Comparison of ENCODE assay signal across 23 mouse cellular contexts in genomic region chr6:3494285-3494684, GRCm38 (mm10). TPM values are rescaled to one million over a fixed set of nuclear protein-coding genes. Genes with fewer than 3 reads are reported as not detected.
DNase-seq lines count a peak whose midpoint lies in the region; ATAC-seq and TF ChIP-seq lines count a peak whose summit lies in the region.
"Had no signal": no experiment of that assay in that cellular context is flagged by ENCODE, and none has a peak within 500 bp of the region (broad histone marks: within the 10 kb centered on the region; RNA-seq: fewer than 3 reads in every experiment).

No protein-coding gene starts in this region.

- H3K27ac ChIP-seq in CH12.LX (ENCODE audit: insufficient read depth, low read depth): no peak overlapping the region
- no peak overlapping the region for H3K27ac ChIP-seq in lung, postnatal 0 days (ENCODE audit: low read length)
- no peak overlapping the region for H3K27ac ChIP-seq in forebrain, embryonic 16.5 days (ENCODE audit: low read length)
- H3K27ac ChIP-seq: embryonic facial prominence, embryonic 10.5 days; embryonic facial prominence, embryonic 12.5 days; forebrain, embryonic 13.5 days; forebrain, embryonic 15.5 days had no signal

- intact Hi-C loops in heart, postnatal 36 days (cut with DNase I): no loop called here

- no peak for ATAC-seq in lung, postnatal 0 days
- no peak for ATAC-seq in forebrain, embryonic 16.5 days
- ATAC-seq: CD4-positive, CD25-positive, alpha-beta regulatory T cell, adult 4 months; forebrain, embryonic 13.5 days; forebrain, embryonic 15.5 days had no signal

- no peaks in the 10 kb centered on the region for H3K79me2 ChIP-seq in CH12.LX (replicated peaks; ENCODE audit: control insufficient read depth, extremely low read depth, insufficient read depth, poor library complexity, severe bottlenecking)

- no peaks in the 10 kb centered on the region for H3K9me3 ChIP-seq in CH12.LX (replicated peaks; ENCODE audit: low read length)
- no peaks in the 10 kb centered on the region for H3K9me3 ChIP-seq in lung, postnatal 0 days (ENCODE audit: low read length)
- H3K9me3 ChIP-seq in forebrain, embryonic 16.5 days (ENCODE audit: control insufficient read depth, low read length): no peaks in the 10 kb centered on the region
- H3K9me3 ChIP-seq: embryonic facial prominence, embryonic 10.5 days; embryonic facial prominence, embryonic 12.5 days; forebrain, embryonic 13.5 days; forebrain, embryonic 15.5 days had no signal

- peak overlapping the region; percentile 45 for H3K9ac ChIP-seq in CH12.LX (ENCODE audit: insufficient read depth, low read depth)
- H3K9ac ChIP-seq in lung, postnatal 0 days (replicated peaks; ENCODE audit: low read depth): no peak overlapping the region
- H3K9ac ChIP-seq in forebrain, embryonic 16.5 days (replicated peaks; ENCODE audit: low read depth, low read length): no peak overlapping the region
- H3K9ac ChIP-seq: embryonic facial prominence, embryonic 12.5 days; forebrain, embryonic 13.5 days; forebrain, embryonic 15.5 days had no signal

- H3K27me3 ChIP-seq in CH12.LX (replicated peaks): no peaks in the 10 kb centered on the region
- no peaks in the 10 kb centered on the region for H3K27me3 ChIP-seq in splenic B cell, adult 2 months (ENCODE audit: control insufficient read depth, insufficient read depth, low read length, poor library complexity, severe bottlenecking)
- H3K27me3 ChIP-seq in lung, postnatal 0 days (replicated peaks; ENCODE audit: insufficient read depth, low read length): no peaks in the 10 kb centered on the region
- no peaks in the 10 kb centered on the region for H3K27me3 ChIP-seq in forebrain, embryonic 16.5 days (replicated peaks; ENCODE audit: control insufficient read depth, insufficient read depth, low read length)
- H3K27me3 ChIP-seq: embryonic facial prominence, embryonic 12.5 days; forebrain, embryonic 13.5 days; forebrain, embryonic 15.5 days had no signal

- TF ChIP-seq EP300 in CH12.LX (IDR thresholded peaks at IDR 0.05; ENCODE audit: low read length): peak; percentile 55
- TF ChIP-seq EP300 in lung, postnatal 0 days (IDR thresholded peaks at IDR 0.05): no peak

- dilution Hi-C loops in CH12.LX (cut with MboI; ENCODE audit: extremely low pct_ligation_motif_present, extremely low pct_unique_long_range_greater_than_20kb, low sequenced_read_pairs): no loop called here

- no peak for TF ChIP-seq CTCF in CH12.LX (conservative IDR thresholded peaks at IDR 0.05 in 1 of 2, IDR thresholded peaks at IDR 0.05 in 1 of 2; ENCODE audit: low read depth in 2 of 2, low read length in 2 of 2)
- TF ChIP-seq CTCF in lung, postnatal 0 days (IDR thresholded peaks at IDR 0.05): no peak

- H3K4me3 ChIP-seq in CH12.LX (replicated peaks in 1 of 3; ENCODE audit: low read depth in 2 of 3, low read length in 2 of 3, poor library complexity in 1 of 3): peak overlapping the region in 2 of 3 experiments; percentile 37 to 52
- H3K4me3 ChIP-seq in lung, postnatal 0 days (ENCODE audit: low read depth, low read length): no peak overlapping the region
- no peak overlapping the region for H3K4me3 ChIP-seq in forebrain, embryonic 16.5 days (replicated peaks; ENCODE audit: low read length)
- H3K4me3 ChIP-seq: embryonic facial prominence, embryonic 10.5 days; embryonic facial prominence, embryonic 12.5 days; forebrain, embryonic 13.5 days; forebrain, embryonic 15.5 days had no signal

- in situ Hi-C loops in CH12.LX (cut with MboI; ENCODE audit: low pct_ligation_motif_present, low pct_unique_long_range_greater_than_20kb, low sequenced_read_pairs): no loop called here

- peaks cover 0 to 6% of the 10 kb centered on the region in 2 experiments for H3K36me3 ChIP-seq in CH12.LX (replicated peaks in 1 of 2; ENCODE audit: control insufficient read depth in 1 of 2, insufficient read depth in 1 of 2, low read length in 1 of 2)
- H3K36me3 ChIP-seq in splenic B cell, adult 2 months (ENCODE audit: control insufficient read depth, insufficient read depth, low read length, poor library complexity, severe bottlenecking): no peaks in the 10 kb centered on the region
- H3K36me3 ChIP-seq in lung, postnatal 0 days (ENCODE audit: insufficient read depth, low read length): no peaks in the 10 kb centered on the region
- no peaks in the 10 kb centered on the region for H3K36me3 ChIP-seq in forebrain, embryonic 16.5 days (ENCODE audit: control insufficient read depth, insufficient read depth)
- H3K36me3 ChIP-seq: embryonic facial prominence, embryonic 10.5 days; embryonic facial prominence, embryonic 12.5 days; forebrain, embryonic 15.5 days had no signal

- peak; percentile 87 for TF ChIP-seq POLR2A in CH12.LX (IDR thresholded peaks at IDR 0.05; ENCODE audit: low read depth, low read length)

- H3K4me2 ChIP-seq in CH12.LX (ENCODE audit: insufficient read depth, low read depth, poor library complexity, severe bottlenecking): peak overlapping the region; percentile 73
- H3K4me2 ChIP-seq in lung, postnatal 0 days (replicated peaks; ENCODE audit: low read depth, low read length): no peak overlapping the region
- no peak overlapping the region for H3K4me2 ChIP-seq in forebrain, embryonic 16.5 days (ENCODE audit: low read length)
- H3K4me2 ChIP-seq: embryonic facial prominence, embryonic 12.5 days; forebrain, embryonic 13.5 days; forebrain, embryonic 15.5 days had no signal

- no peak for TF ChIP-seq RAD21 in CH12.LX (IDR thresholded peaks at IDR 0.05; ENCODE audit: low read depth, low read length)

- peaks cover 3 to 10% of the 10 kb centered on the region in 2 experiments; a peak in 3 of 4 replicates for H3K4me1 ChIP-seq in CH12.LX (ENCODE audit: control insufficient read depth in 1 of 2, insufficient read depth in 2 of 2)
- H3K4me1 ChIP-seq in lung, postnatal 0 days (ENCODE audit: insufficient read depth, low read depth, low read length): peaks cover 6% of the 10 kb centered on the region; the same call in 1 of the 2 replicates
- peaks cover 8% of the 10 kb centered on the region for H3K4me1 ChIP-seq in forebrain, embryonic 16.5 days (replicated peaks; ENCODE audit: control insufficient read depth, insufficient read depth, low read length)
- H3K4me1 ChIP-seq: embryonic facial prominence, embryonic 12.5 days had no signal

- peak; percentile 73 for DNase-seq in heart, adult 11 months
- no peak for DNase-seq in heart, postnatal 36 days
- DNase-seq in CH12.LX (ENCODE audit: extremely low read depth): peak; percentile 83
- peak; percentile 46 for DNase-seq in splenic B cell, adult 2 months (ENCODE audit: low read depth, low spot score)
- DNase-seq in lung, postnatal 0 days (ENCODE audit: low spot score): no peak
- DNase-seq: adrenal gland, adult 2 months; adrenal gland, postnatal 10 days; adrenal gland, postnatal 25 days; cerebellum, adult 11 months; cerebellum, adult 18-20 months; cerebellum, adult 8-10 months; cerebellum, adult 9-11 months; cerebellum, postnatal 14 days; cerebellum, postnatal 36 days; embryo, embryonic 11 days had no signal

- WGBS in lung, postnatal 0 days: 53% methylated on average over 5 of the region's 5 CpGs
- 78% methylated on average over 5 of the region's 5 CpGs for WGBS in forebrain, embryonic 16.5 days

TF ChIP-seq in CH12.LX, 34 proteins besides CTCF, POLR2A, EP300 and RAD21 (continues in another document):
- TF ChIP-seq PAX5 (IDR thresholded peaks at IDR 0.05; ENCODE audit: low read length) (no peak), MAFK (IDR thresholded peaks at IDR 0.05; ENCODE audit: insufficient replicate concordance, low read length) (no peak), ZKSCAN1 (IDR thresholded peaks at IDR 0.05; ENCODE audit: borderline replicate concordance, low read depth, low read length) (no peak), MEF2A (IDR thresholded peaks at IDR 0.05; ENCODE audit: borderline replicate concordance, low read depth, low read length) (peak; percentile 47; the same call in 1 of the 2 replicates), ZNF384 (IDR thresholded peaks at IDR 0.05; ENCODE audit: low read depth, low read length) (peak; percentile 46; the same call in 1 of the 2 replicates), JUND (conservative IDR thresholded peaks at IDR 0.05; ENCODE audit: low read depth, low read length) (no peak), HCFC1 (IDR thresholded peaks at IDR 0.05; ENCODE audit: low read depth, low read length) (peak; percentile 33), GABPA (IDR thresholded peaks at IDR 0.05; ENCODE audit: insufficient replicate concordance, low read depth, low read length) (no peak), NRF1 (IDR thresholded peaks at IDR 0.05; ENCODE audit: low read depth, low read length) (no peak), RCOR1 (conservative IDR thresholded peaks at IDR 0.05; ENCODE audit: low read depth, low read length) (no peak), KAT2A (IDR thresholded peaks at IDR 0.05; ENCODE audit: insufficient replicate concordance, low read length) (no peak), MYC (IDR thresholded peaks at IDR 0.05; ENCODE audit: low read depth, low read length) (peak; percentile 87; the same call in 1 of the 2 replicates), MAZ (IDR thresholded peaks at IDR 0.05; ENCODE audit: low read depth, low read length) (no peak), IRF4 (IDR thresholded peaks at IDR 0.05; ENCODE audit: low read depth, low read length) (peak; percentile 46; the same call in 1 of the 2 replicates), E2F4 (IDR thresholded peaks at IDR 0.05; ENCODE audit: insufficient replicate concordance, low read depth, low read length) (no peak), MXI1 (IDR thresholded peaks at IDR 0.05; ENCODE audit: low read depth, low read length) (peak; percentile 84), MAX (IDR thresholded peaks at IDR 0.05; ENCODE audit: low read length) (peak; percentile 58), USF1 (IDR thresholded peaks at IDR 0.05; ENCODE audit: low read depth, low read length) (no peak), UBTF (IDR thresholded peaks at IDR 0.05; ENCODE audit: low read depth, low read length) (no peak), SMC3 (IDR thresholded peaks at IDR 0.05; ENCODE audit: low read depth, low read length) (no peak)

RNA-seq across cellular contexts. Expression of gene Hepacam2, which starts 3.8 kb away (rescaled TPM):
- under 1 TPM; 0.22 to 0.42 TPM for total RNA-seq in heart, postnatal 36 days (2021)
- 12.8 and 13.3 TPM in 2 replicates for total RNA-seq in CH12.LX (2012; rRNA removed)
- 50.7 TPM in 2 replicates for total RNA-seq in CH12.LX (2014; rRNA removed)
- polyA plus RNA-seq in CH12.LX (2012; ENCODE audit: insufficient read length, low read depth): 28.7 and 37.4 TPM in 2 replicates
- polyA plus RNA-seq in lung, postnatal 0 days (2015; fragmentation: Nextera tagmentation; extraction: Ambion mirVana): 0.11 and 0.20 TPM in 2 replicates
- 0.66 and 0.67 TPM in 2 replicates for polyA plus RNA-seq in forebrain, embryonic 16.5 days (2015; fragmentation: Nextera tagmentation; extraction: Ambion mirVana)
- total RNA-seq: common myeloid progenitor, adult 5-6 weeks; MEL had no signal

RNA-seq across cellular contexts. Expression of gene Vps50, which starts 3.9 kb away (rescaled TPM):
- total RNA-seq in heart, postnatal 36 days (2021): 10 to 100 TPM; 15.7 to 16.2 TPM
- total RNA-seq in CH12.LX (2012; rRNA removed): 17.0 and 22.3 TPM in 2 replicates
- 39.1 and 45.3 TPM in 2 replicates for total RNA-seq in CH12.LX (2014; rRNA removed)
- 19.5 and 19.6 TPM in 2 replicates for polyA plus RNA-seq in CH12.LX (2012; ENCODE audit: insufficient read length, low read depth)
- polyA plus RNA-seq in lung, postnatal 0 days (2015; fragmentation: Nextera tagmentation; extraction: Ambion mirVana): 17.6 and 18.2 TPM in 2 replicates
- polyA plus RNA-seq in forebrain, embryonic 16.5 days (2015; fragmentation: Nextera tagmentation; extraction: Ambion mirVana): 53.5 and 59.5 TPM in 2 replicates

Comparison
In these comparisons a context has a peak if more than half of its experiments do, and no peak if none do; other contexts are left out.
1. DNase-seq: peak in heart, adult 11 months (single experiment), CH12.LX (single experiment) and splenic B cell, adult 2 months (single experiment); none in heart, postnatal 36 days (0 of 2) and lung, postnatal 0 days (single experiment).
2. H3K4me3 ChIP-seq: peak in CH12.LX (2 of 3); none in lung, postnatal 0 days (single experiment) and forebrain, embryonic 16.5 days (single experiment).
3. RNA of gene Hepacam2, which starts 3.8 kb away (polyA plus RNA-seq): 28.7 to 37.4 TPM in CH12.LX; 0.66 to 0.67 TPM in forebrain, embryonic 16.5 days and 0.11 to 0.20 TPM in lung, postnatal 0 days; every median in the first group is over 10 times any median in the second.